Mouse (Mus musculus) heart, adult 18-20 months (tissue): ENCODE measurements around the gene Ecsit. TPM values are rescaled to one million over a fixed set of nuclear protein-coding genes. Genes with fewer than 3 reads are reported as not detected.

Experiments used
- DNase-seq, 2 experiments: peaks; one replicate each; pipeline ENCODE4 v3.0.0; 2021 to 2022; ENCODE audit warnings: mixed read lengths in 1 of 2
- long read RNA-seq, 2 experiments: library from polyadenylated mRNA; stranded (forward); transcript quantifications; one replicate each; pipeline ENCODE4 v2.0.0; 2021
- total RNA-seq, 2 experiments: library from RNA; stranded (reverse); gene quantifications; 2 replicates each; pipeline ENCODE4 v1.2.3; 2021

The Ecsit gene
- total RNA-seq = 100 to 1,000 TPM; 105 to 108 TPM
- long read RNA-seq, experiment 1, transcript Ecsit-204 (9 exons, 1,676 nt) = minor isoform, 22 of 162 reads
- long read RNA-seq, experiment 1, transcript Ecsit-201 (9 exons, 1,673 nt) = major isoform, 33 of 162 reads
- long read RNA-seq, experiment 1, partial matches to known transcripts = 92 of 162 reads
- long read RNA-seq, experiment 1, other reads (novel, unspliced or antisense) = 14 of 162 reads
- long read RNA-seq, experiment 2, transcript Ecsit-204 (9 exons, 1,676 nt) = minor isoform, 16 of 115 reads
- long read RNA-seq, experiment 2, transcript Ecsit-201 (9 exons, 1,673 nt) = major isoform, 19 of 115 reads
- long read RNA-seq, experiment 2, partial matches to known transcripts = 73 of 115 reads
- long read RNA-seq, experiment 2, other reads (novel, unspliced or antisense) = 6 of 115 reads

DNA sequence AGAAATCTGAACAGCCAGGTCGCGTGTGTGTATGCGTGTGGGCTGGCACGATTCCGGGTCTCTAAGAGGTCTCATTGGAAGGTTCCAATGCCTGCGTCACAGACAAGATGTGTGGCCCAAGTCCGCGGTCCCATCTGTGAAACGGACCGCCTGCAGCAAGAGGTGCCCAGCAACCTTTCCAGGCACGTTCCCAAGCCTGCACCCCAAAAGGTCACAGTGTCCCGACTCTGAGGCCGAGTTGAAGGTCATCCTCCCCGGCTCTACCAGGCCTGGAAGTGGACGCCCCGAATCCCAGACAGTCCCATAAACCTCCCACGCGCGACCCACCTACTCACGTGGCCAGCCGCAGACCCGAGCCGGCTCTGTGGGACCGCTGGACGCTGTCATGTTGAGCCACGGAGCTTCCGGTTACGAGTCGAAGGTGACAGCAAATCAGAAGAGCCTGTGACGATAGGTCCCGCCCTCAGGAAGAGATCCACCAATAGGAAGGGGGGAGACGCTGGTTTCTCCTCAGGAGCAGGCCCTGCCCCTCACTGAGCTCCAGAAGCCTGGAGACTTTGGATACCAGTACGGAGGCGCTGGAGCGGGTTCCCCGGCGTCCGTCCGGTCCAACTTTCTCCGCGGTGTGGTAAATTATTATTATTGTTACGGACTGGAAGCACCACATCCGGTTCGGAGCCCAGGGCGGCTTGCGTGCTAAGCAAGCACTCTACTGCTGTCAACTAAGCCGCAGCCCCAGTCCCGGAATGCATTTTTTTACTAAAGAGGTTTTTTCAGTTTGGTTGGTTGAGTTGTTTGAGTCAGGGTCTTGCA lies at the start of gene Ecsit:
Gene Ecsit, minus strand, starts transcription at position 417 of the 813 bp plus-strand sequence.
- DNase-seq = peak; percentile 96 to 98

DNA sequence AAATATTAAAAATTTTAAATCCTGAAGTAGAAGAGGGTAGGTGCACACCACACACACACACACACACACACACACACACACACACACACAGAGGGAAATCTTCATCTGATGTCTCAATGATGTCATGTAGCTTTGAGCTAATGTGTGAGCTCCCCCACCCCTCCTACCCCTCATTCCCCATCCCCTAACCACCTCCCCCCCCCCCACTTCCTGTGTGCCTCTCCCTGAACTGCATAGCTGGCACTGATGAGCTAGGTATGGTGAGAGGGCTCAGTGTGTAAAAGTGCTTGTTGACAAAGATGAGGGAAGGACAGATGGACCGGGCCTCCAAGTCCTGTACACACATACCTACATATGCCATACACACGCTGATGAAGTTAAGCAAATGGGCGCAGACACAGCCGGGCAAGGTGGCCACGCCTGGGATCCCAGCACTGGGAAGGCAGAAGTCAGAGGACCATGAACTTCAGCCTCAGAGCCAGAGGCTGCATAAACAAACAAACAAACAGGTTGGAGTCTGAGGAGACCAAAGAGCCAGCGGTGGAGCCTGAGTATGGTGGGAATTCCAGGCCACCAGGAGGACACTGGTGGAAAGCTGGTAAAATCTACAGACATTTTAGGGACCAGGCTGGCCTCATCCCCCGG lies 49.1 kb upstream of the Ecsit start:
- DNase-seq = no peak

DNA sequence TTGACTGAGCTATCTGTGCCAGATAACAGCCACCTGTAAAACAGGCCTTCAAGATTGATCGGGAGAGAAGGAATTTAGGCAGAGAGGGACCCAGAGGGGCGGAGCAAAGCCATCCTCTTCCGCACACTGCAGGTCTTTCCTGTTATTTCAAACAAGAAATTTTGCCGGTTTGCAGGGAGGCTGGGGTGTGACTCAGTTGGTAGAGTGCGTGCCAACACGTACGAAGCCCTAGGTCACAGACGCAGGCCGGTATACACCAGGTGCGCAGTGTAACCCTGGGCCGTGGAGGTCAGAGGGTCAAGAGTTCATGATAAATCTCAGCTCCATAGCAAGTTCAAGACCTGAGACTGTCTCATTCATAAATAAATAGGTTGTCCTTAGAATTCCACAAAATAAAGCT lies 47.0 kb upstream of the Ecsit start:
- no peak for DNase-seq

DNA sequence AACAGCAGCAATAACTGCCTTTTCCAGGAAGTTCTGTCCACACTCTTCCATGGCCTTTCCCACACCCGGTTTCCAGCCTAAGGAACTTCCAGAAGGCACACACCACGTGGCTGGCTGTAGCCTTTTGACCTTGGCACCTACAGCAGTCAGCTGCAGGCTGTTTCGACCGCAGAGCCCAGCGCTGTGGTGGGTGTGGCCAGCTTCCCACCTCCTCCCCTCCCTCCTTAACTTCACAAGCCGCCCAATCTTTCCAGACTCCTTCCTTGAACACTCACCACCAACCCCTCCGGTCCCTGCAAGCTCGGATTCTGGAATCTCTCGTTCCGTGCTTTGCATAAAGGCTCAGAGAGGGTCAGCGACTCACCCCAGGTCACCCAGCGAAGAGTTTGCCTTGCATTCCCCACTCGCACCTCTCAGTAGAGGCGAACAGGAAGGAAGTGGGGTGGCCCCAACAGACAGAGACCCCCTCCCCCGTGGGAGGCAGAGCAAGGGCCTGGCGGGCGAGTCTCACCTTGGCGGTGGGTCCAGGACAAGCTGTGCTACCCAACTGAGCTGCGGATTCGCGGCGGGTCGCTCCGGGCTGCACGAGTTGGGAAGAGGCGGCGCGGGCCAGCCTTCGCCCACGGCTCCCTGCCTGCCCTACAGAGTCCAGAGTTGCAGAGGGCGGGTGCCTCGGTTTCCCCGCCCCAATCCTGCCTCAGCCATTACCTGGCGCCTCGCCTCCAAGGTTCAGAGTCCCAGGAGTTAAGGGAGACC lies 46.2 kb upstream of the Ecsit start:
- DNase-seq = peak; percentile 30 to 64

DNA sequence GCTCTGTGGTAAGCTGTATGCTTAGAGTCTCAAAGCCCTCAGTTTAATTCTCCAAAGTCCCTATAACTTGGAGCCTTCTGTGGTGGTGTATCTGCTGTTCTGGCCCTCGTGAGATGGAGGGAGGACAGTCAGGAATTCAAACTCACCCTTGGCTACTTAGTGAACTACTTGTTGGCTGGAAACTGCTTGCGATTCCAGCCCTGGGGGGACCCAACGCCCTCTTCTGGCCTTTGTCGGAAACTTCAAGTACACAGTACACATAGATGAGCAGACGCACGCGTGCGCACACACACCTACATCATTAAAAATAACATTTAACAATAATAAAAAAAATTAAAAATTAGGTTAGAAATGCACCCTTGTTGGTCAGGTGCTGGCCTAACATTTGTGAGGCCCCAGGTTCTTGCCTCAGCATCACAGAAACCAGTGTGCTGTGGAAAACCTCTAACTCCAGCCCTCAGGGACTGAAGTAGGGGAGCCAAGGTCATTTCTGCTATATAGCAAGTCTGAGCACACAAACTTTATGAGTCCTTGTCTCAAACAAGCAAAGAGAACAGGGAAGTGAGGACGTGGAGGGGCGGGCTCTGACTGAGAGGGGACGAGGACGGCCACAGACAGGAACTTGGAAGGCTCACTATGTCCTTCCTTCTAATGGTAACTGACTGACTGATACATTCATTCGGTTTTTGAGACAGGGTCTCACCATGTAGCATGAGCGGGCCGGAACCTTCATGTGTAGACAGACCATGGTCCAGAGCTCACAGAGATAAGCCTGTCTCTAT lies 40.2 kb upstream of the Ecsit start:
- peak in 1 of 2 experiments; percentile 68 for DNase-seq

DNA sequence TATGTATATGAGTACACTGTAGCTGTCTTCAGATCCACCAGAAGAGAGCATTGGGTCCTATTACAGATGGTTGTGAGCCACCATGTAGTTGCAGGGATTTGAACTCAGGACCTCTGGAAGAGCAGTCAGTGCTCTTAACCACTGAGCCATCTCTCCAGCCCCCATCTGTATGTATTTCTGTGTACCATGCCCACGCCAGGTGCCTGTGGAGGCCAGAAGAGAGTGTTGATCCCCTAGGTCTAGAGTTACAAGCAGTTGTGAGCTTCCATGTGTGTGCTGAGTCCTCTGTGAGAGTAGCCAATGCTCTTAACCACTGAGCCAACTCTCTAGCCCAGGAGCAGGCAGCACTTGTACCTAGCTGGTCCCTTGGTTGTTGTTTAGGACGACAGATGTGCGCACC lies 38.9 kb upstream of the Ecsit start:
- no peak for DNase-seq

DNA sequence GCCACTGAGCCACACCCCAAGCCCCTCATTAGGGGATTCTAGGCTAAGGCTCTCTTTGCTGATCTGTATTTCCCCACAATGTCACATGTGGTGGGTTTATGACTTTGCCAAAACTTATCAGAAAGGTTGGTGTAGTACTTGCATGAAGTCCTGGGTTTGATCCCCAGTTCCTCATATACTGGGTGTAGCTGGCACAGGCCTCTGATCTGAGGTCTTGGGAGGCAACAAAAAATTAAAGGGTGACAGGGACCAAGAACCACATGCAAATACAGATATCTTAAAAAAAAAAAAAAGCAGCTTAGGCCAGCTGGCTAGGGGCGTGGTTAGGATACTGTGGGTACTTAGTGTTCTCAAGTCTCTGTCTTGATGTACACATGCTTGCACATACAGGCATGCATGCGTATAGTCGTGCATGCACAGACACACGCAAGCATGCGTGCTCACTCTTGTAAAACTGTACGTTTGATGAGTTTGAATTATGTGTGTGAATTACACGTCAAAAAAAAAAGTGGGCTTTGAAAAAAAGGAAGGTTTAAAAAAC lies 37.9 kb upstream of the Ecsit start:
- no peak for DNase-seq

DNA sequence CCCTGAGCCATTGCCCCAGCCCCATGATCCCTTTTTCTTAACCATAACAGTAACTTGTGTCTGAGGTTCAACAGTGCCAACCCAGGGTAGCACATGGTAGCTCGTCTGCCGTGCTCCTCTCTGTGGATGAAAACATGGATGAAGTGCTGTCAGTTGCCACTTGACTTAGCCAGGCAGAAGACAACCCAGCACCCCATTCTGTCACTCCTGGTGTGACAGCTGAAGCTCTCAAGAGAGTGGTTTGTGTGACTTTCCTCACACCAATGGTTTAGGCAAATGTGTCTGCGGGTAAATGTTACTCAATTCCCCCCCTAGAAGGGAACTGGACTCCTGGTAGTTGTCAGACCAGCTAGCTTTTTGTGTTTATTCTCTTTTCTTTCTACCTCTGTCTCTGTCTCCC lies 36.8 kb upstream of the Ecsit start:
- DNase-seq = no peak

DNA sequence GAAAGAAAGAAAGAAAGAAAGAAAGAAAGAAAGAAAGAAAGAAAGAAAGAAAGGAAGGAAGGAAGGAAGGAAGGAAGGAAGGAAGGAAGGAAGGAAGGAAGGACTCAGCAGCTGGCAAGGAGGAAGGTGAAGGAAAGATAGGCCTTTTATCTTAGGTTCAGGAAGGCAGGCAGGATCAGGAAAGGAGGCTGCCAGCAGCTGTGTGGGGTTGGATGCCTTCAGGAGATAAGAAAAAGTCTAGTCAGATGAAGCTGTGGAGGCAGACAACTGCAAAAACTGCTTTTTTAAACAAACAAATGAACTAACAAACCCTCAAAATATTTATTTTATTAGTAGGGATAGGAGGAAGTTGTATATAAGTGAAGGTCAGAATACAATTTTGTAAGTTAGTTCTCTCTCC lies 36.3 kb upstream of the Ecsit start:
- no peak for DNase-seq

DNA sequence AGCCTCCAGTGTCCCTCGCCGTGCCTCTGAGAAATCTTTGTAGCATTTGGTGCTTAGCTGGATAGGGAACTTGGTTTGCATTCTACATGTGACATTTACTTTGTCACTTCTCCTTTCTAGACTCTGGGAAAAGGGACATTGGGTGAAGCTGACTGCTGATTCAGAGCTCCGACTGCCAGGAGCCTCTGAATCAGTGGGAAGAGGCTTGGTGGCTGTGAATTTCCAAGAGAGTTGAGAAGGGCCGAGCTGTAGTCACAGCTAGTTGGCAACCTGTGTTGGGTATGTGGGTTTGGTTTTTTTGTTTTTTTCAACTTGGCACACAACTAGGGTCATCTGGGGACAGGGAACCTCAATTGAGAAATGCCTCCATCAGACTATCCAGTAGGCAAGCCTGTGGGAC lies 34.3 kb upstream of the Ecsit start:
- DNase-seq = peak in 1 of 2 experiments; percentile 54

DNA sequence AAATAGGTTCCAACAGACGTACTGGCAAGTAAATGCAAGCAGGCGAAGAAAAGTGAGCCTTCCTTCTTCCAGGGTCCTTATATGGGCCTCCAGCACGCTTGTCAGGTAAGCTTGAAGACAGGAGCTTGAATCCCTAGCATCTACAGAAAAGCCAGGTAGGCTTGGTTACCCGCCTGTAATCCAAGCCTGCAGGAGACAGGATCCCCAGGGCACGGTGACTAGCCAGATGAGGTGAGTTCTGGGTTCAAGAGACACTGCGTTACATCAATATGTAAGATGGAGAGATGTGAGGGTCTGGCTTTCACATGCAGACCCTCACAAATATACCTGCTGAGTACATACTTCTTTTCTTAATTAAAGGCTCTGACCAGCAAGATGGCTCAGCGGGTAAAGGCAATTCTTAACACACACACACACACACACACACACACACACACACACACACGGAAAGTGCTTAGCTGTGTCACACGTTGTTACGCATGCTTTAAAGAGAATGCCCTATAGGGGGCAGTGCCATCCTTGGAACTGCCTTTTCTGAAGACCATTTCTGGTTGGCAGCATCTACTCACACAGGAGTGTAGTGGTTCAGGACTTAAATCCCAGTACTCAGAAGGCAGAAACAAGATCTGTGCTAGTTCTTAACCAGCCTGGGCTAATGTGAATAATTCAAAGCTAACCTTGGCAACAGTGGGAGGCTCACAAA lies 32.7 kb upstream of the Ecsit start:
- peak; percentile 56 to 59 for DNase-seq

DNA sequence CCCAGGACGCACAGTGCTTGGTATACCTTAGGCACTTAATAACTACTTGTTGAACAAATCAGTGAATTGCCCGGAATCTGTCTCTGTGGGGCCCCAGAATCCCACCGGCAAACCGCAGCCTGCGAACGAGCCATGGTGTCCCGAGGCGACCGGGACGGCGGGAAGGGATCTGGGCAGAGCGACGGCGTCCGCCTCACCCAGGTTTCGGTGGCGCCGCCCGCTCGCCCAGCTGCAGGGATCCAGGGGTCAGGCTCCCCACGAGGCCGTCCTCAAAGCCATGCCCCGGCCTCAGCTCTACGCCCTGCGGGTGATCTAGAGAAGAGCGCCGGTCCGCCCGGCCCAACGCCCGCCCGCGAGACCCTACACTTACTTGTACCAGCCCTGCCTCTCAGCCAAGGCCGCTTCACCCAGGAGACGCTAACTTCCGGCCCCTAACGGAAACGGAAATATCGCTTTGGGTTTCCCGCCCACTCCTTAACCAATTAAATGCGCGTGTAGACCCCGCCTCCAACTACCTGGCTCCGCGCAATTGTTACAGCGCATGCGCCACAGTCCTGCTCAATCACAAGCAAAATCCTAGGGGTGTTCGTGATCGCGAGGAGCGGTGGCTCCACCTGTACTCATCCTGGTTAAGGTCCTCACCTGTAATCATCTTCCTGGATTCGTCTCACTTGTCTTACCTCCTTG lies 31.6 kb upstream of the Ecsit start, which contains the start of gene Elof1:
Gene Elof1, minus strand, starts transcription at position 433 of the 687 bp plus-strand sequence.
- peak; percentile 95 to 96 for DNase-seq

DNA sequence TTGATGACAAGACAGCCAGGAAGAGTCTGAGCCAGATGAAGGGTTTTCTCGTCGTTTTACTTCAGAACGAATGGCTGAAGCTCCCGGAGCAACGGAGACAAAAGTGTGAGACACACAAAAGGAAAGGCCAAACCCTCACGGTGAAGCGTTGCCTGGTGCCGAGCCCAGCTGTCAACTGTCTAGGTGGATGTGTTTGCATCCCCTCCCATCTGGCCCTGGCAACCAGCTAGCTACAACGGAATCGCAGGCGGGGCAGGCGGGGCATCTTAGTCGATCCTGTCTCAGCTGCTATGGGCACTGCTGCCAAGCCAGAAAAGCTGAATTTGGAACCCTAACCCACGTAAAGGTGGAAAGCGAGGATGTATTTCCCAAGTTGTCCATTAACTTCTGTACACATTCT lies 30.8 kb upstream of the Ecsit start:
- no peak for DNase-seq

DNA sequence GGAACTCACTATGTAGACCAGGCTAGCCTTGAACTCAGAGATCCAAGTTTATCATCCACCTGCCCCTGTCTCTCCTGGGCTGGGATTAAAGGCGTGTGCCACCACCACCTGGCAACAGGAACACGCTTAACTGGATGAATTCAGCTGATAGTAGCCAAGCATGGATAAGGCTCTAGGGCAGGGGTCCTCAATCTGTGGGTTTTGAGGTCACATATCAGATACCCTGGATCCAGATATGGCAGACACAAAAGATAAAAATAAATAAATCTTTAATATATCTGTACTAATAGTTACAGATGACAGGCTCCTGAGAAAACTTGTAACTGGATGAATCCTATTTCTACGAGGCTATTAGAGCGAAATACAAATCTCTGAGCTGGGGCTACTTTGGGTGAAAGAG lies 30.4 kb upstream of the Ecsit start:
- DNase-seq = no peak

DNA sequence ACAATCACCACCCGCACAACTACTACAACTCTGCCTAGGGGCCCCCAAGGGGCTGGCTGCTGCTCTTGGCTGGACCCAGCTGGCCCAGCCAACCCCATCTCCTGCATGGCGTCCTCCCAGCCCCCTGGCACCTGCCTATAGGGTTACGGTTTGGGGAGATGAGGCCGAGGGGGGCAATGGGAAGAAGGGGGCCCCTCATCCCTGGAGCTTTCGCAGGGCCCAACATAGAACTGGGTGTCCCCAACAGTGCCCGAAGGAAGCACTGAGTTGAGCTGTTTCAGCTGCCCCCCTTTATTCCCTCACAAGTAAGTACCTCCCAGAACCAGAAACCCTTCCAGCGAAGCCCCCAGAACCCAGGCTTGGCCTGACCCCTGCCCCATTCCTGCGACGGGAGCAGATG lies 23.0 kb upstream of the Ecsit start:
- DNase-seq = no peak

DNA sequence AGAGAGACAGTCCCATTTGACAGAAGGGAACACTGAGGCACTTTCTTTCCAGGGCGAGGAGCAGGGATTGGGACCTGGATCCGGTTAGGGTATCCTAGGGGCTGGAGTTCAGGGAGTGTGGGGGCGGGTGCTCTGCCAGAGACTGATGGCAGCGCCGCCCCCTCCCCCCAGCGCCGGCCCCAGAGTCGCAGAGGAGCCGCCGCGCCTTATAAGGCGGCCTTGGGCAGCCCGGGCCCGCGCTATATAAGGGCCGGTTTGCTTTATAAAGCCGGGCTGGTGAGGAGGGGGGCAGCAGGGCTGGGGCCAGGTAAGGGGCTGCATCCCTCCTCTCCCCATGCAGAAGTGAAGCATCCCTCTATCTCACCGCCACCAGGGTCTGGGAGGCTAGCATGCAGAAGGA lies 14.7 kb upstream of the Ecsit start:
- no peak for DNase-seq

DNA sequence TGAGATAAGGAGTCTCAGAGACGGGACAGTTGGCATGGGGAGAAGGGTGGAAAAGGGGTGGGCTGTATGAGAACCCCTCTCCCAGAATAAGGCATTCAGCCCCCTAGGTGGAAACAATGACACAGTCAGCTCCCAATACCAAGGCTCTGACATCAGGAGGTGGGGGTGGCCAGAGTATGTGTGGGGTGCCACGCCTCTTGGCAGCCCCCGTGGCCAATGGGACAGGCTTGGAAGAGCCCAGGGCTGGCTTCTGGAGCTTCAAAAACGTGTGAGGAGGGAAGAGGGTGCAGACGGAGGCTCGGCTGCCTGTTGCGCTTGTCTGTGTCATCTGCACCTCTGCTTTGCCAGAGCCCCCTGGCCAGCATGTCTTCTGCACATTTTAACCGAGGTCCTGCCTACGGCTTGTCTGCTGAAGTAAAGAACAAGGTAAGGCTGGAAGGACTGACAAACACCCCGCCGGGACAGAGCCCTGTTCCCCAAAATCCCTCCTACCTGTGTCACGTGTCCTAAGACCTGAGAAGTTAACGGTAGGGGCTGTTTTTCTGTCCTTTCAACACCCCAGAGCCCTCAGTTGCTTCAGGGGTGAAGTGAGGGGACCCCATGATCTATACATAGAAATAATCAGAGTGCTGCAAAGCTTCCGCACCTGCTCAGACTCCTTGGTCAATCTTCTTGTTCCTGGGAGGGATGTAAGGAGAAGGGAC lies 13.9 kb upstream of the Ecsit start, which contains the start of gene Cnn1:
Gene Cnn1, plus strand, starts transcription at position 224 of the 704 bp plus-strand sequence.
- peak in 1 of 2 experiments; percentile 22 for DNase-seq

DNA sequence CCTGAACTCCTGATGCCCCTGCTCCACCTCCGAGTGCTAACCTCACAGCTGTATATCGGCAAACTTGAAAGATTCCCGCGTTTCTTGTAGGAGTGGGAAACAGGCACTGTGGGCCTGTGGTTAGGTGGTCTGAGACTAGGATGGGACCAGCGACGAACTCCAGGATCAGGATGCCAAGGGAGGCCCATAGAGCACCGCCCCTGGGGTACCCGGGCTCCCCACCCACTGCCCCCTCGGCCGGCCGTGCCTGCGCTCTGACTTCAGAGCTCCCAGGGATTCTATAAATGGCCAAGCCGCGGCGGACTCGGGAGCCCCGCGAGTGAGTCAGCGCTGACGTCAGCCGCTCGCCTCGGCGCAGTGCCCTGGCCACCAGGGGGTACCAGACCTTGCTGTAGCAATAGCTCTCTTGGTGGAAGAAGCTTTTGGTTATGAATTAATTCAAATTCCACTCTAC lies 10.6 kb upstream of the Ecsit start:
- peak; percentile 87 to 91 for DNase-seq

DNA sequence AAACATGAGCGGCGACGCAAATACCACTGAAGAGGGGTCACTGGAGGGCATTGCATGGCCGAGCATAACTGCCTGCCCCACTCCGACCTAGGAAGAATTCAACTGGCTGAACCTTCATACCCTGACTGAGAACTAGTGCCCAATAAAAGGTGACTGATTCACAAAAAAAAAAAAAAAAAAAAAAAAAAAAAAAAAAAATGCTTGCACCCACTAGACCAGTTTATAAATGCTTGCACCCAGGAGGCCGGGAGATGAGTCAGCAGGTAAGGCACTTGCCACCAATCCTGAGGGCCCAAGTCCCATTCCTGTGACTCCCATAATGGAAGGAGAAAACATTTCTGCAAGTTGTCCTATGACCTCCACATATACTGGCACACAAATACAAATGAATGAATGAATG lies 7.5 kb upstream of the Ecsit start:
- DNase-seq = no peak
